Mouse (Mus musculus) right cerebral cortex, adult 2 months (tissue): Measurements from ENCODE around the gene Ttc7b.

Source experiments
- DNase-seq, 2 experiments: peaks; one replicate each; pipeline ENCODE4 v3.0.0; 2021 to 2022; ENCODE audit warnings: low spot score in 2 of 2

The Ttc7b gene

GRCm38 (mm10) chr12:100447701-100448277 is 72.8 kb downstream of the Ttc7b start:
- no peak for DNase-seq

GRCm38 (mm10) chr12:100447161-100447560 is 73.5 kb downstream of the Ttc7b start:
- no peak for DNase-seq

- DNase-seq = no peak
These were observed 74.9 kb downstream of the Ttc7b start for GRCm38 (mm10) chr12:100445686-100446085.

- DNase-seq = no peak
These were observed 75.4 kb downstream of the Ttc7b start for GRCm38 (mm10) chr12:100445271-100445670.

GRCm38 (mm10) chr12:100444671-100445165 is 75.9 kb downstream of the Ttc7b start:
- no peak for DNase-seq

GRCm38 (mm10) chr12:100443452-100443851 is 77.2 kb downstream of the Ttc7b start:
- DNase-seq = no peak

GRCm38 (mm10) chr12:100441609-100442008 is 79.0 kb downstream of the Ttc7b start:
- DNase-seq = no peak

GRCm38 (mm10) chr12:100439883-100440282 is 80.7 kb downstream of the Ttc7b start:
- DNase-seq = no peak

GRCm38 (mm10) chr12:100439145-100439755 is 81.4 kb downstream of the Ttc7b start:
- no peak for DNase-seq

- DNase-seq = no peak
These were observed 82.1 kb downstream of the Ttc7b start for GRCm38 (mm10) chr12:100438509-100438908.

GRCm38 (mm10) chr12:100437862-100438261 is 82.8 kb downstream of the Ttc7b start:
- DNase-seq = no peak

- DNase-seq = no peak
These were observed 84.9 kb downstream of the Ttc7b start for GRCm38 (mm10) chr12:100435763-100436162.

GRCm38 (mm10) chr12:100431830-100432229 is 88.8 kb downstream of the Ttc7b start:
- no peak for DNase-seq

- DNase-seq = peak in 1 of 2 experiments; percentile 58
These were observed 91.1 kb downstream of the Ttc7b start for GRCm38 (mm10) chr12:100429414-100430114.

GRCm38 (mm10) chr12:100428183-100428582 is 92.4 kb downstream of the Ttc7b start:
- DNase-seq = no peak

- DNase-seq = no peak
These were observed 94.4 kb downstream of the Ttc7b start for GRCm38 (mm10) chr12:100426212-100426611.

- DNase-seq = no peak
These were observed 95.6 kb downstream of the Ttc7b start for GRCm38 (mm10) chr12:100425028-100425427.

GRCm38 (mm10) chr12:100422286-100422820 is 98.3 kb downstream of the Ttc7b start:
- DNase-seq = no peak

- DNase-seq = peak in 1 of 2 experiments; percentile 78
These were observed 99.1 kb downstream of the Ttc7b start for GRCm38 (mm10) chr12:100421538-100421937.

- DNase-seq = no peak
These were observed 99.7 kb downstream of the Ttc7b start for GRCm38 (mm10) chr12:100420903-100421302.

- no peak for DNase-seq
These were observed 100.4 kb downstream of the Ttc7b start for GRCm38 (mm10) chr12:100419946-100420874.
